Mouse (Mus musculus) heart, postnatal 0 days (tissue): ENCODE data around the gene Tff3.

Source experiments
- CTCF ChIP-seq: IDR thresholded peaks from 2 replicates; pipeline ENCODE4 v1.5.1; 2016; ENCODE audit warnings: antibody characterized with exemption, control low read depth, low read depth
- EP300 ChIP-seq: IDR thresholded peaks from 2 replicates; pipeline ENCODE4 v1.6.1; 2016; ENCODE audit warnings: antibody characterized with exemption, low read depth

- TF ChIP-seq CTCF (no peak), EP300 (no peak)
These were observed 24.3 kb upstream of the Tff3 start for GRCm38 (mm10) chr17:31153785-31154184.
